Mouse (Mus musculus): ENCODE measurements around the gene Msh5. TPM values are rescaled to one million over a fixed set of nuclear protein-coding genes. Genes with fewer than 3 reads are reported as not detected.

Gene Msh5
- total and polyA plus RNA-seq, 3 experiments = 26.3 to 29.0 TPM; not detected in 1

GRCm38 (mm10) chr17:35004075-35004717 is 42.3 kb downstream of the Msh5 start (continued):
- TF ChIP-seq POLR2A (IDR thresholded peaks at IDR 0.05; ENCODE audit: control insufficient read depth in 1 of 2, insufficient read depth in 1 of 2, low read depth in 1 of 2, low read length in 2 of 2, poor library complexity in 1 of 2) = no peak

GRCm38 (mm10) chr17:35003022-35003838 is 43.3 kb downstream of the Msh5 start:
- Histone ChIP-seq H3K9me3 (replicated peaks; ENCODE audit: insufficient read depth, low read length) (no peaks in the 10 kb centered on the region), H3K27ac (ENCODE audit: control insufficient read depth, low read depth, low read length) (peak overlapping the region; percentile 99), H3K79me2 (ENCODE audit: control insufficient read depth, insufficient read depth, low read length, poor library complexity) (peaks cover 68% of the 10 kb centered on the region), H3K4me1 (ENCODE audit: control insufficient read depth in 1 of 2, insufficient read depth in 2 of 2, low read length in 2 of 2) (peaks cover 0 to 13% of the 10 kb centered on the region in 2 experiments; a peak in 2 of 4 replicates), H3K36me3 (ENCODE audit: control insufficient read depth in 1 of 2, insufficient read depth in 2 of 2, low read length in 2 of 2) (peaks cover 0 to 7% of the 10 kb centered on the region in 2 experiments; a peak in 3 of 4 replicates), H3K27me3 (ENCODE audit: control insufficient read depth in 1 of 2, insufficient read depth in 2 of 2, low read length in 2 of 2) (no peaks in the 10 kb centered on the region), H3K9ac (ENCODE audit: control insufficient read depth, low read depth, low read length, poor library complexity, severe bottlenecking) (peak overlapping the region; percentile 100), H3K4me3 (ENCODE audit: control insufficient read depth in 1 of 2, insufficient read depth in 1 of 2, low read depth in 2 of 2, low read length in 2 of 2) (peak overlapping the region; percentile 64 to 89)
- no peak for TF ChIP-seq GABPA (IDR thresholded peaks at IDR 0.05; ENCODE audit: low read depth, low read length)
- no peak for TF ChIP-seq POLR2AphosphoS2 (IDR thresholded peaks at IDR 0.05; ENCODE audit: low read length)
- no peak for TF ChIP-seq MAFK (IDR thresholded peaks at IDR 0.05; ENCODE audit: borderline replicate concordance, low read depth, low read length)
- no peak for TF ChIP-seq CTCF (IDR thresholded peaks at IDR 0.05 in 2 of 3, conservative IDR thresholded peaks at IDR 0.05 in 1 of 3; ENCODE audit: control insufficient read depth in 1 of 3, insufficient read depth in 1 of 3, low read depth in 2 of 3, low read length in 3 of 3, poor library complexity in 1 of 3, severe bottlenecking in 1 of 3)
- TF ChIP-seq CHD1 (IDR thresholded peaks at IDR 0.05; ENCODE audit: low read depth, low read length) = 0 out of 2 replicates have a peak, but pooled peaks have one; percentile 74
- no peak for TF ChIP-seq ZNF384 (IDR thresholded peaks at IDR 0.05; ENCODE audit: low read depth, low read length)
- peak; percentile 37 for DNase-seq (ENCODE audit: low read depth, low spot score)

GRCm38 (mm10) chr17:35002153-35002865 is 44.2 kb downstream of the Msh5 start:
- peak; percentile 78 for DNase-seq (ENCODE audit: low read depth, low spot score)
- no peaks in the 10 kb centered on the region for H3K27me3 ChIP-seq (ENCODE audit: control insufficient read depth in 1 of 2, insufficient read depth in 2 of 2, low read length in 2 of 2)

More at GRCm38 (mm10) chr17:35002153-35002865, 44.2 kb downstream of the Msh5 start:
- Histone ChIP-seq H3K79me2 (ENCODE audit: control insufficient read depth, insufficient read depth, low read length, poor library complexity) (peaks cover 74% of the 10 kb centered on the region), H3K9me3 (replicated peaks; ENCODE audit: insufficient read depth, low read length) (no peaks in the 10 kb centered on the region), H3K4me3 (ENCODE audit: control insufficient read depth in 1 of 2, insufficient read depth in 1 of 2, low read depth in 2 of 2, low read length in 2 of 2) (peak overlapping the region; percentile 64 to 89), H3K4me1 (ENCODE audit: control insufficient read depth in 1 of 2, insufficient read depth in 2 of 2, low read length in 2 of 2) (peaks cover 0 to 10% of the 10 kb centered on the region in 2 experiments; a peak in 2 of 4 replicates), H3K27ac (ENCODE audit: control insufficient read depth, low read depth, low read length) (peak overlapping the region; percentile 99), H3K36me3 (ENCODE audit: control insufficient read depth in 1 of 2, insufficient read depth in 2 of 2, low read length in 2 of 2) (peaks cover 0 to 7% of the 10 kb centered on the region in 2 experiments; a peak in 3 of 4 replicates), H3K9ac (ENCODE audit: control insufficient read depth, low read depth, low read length, poor library complexity, severe bottlenecking) (peak overlapping the region; percentile 100)
- TF ChIP-seq TBP (IDR thresholded peaks at IDR 0.05; ENCODE audit: low read depth, low read length) (peak; percentile 92), TAL1 (IDR thresholded peaks at IDR 0.05; ENCODE audit: low read length) (peak; percentile 21; the same call in 1 of the 2 replicates), MXI1 (IDR thresholded peaks at IDR 0.05; ENCODE audit: low read depth, low read length) (peak; percentile 61), CHD1 (IDR thresholded peaks at IDR 0.05; ENCODE audit: low read depth, low read length) (peak; percentile 70), MAFK (IDR thresholded peaks at IDR 0.05; ENCODE audit: borderline replicate concordance, low read depth, low read length) (no peak), ZKSCAN1 (IDR thresholded peaks at IDR 0.05; ENCODE audit: low read depth, low read length) (no peak), POLR2AphosphoS5 (IDR thresholded peaks at IDR 0.05; ENCODE audit: borderline replicate concordance, low read depth, low read length) (peak; percentile 69; the same call in 1 of the 2 replicates), MYC (IDR thresholded peaks at IDR 0.05; ENCODE audit: low read depth, low read length) (peak; percentile 40; the same call in 1 of the 2 replicates), POLR2A (IDR thresholded peaks at IDR 0.05; ENCODE audit: control insufficient read depth in 1 of 2, insufficient read depth in 1 of 2, low read depth in 1 of 2, low read length in 2 of 2, poor library complexity in 1 of 2) (peak; percentile 49 to 82; a peak in 3 of 4 replicates), EP300 (IDR thresholded peaks at IDR 0.05; ENCODE audit: low read depth in 1 of 2, low read length in 2 of 2) (peak in 1 of 2 experiments; percentile 47; a peak in 2 of 4 replicates), ETS1 (IDR thresholded peaks at IDR 0.05; ENCODE audit: low read depth, low read length) (no peak), RCOR1 (IDR thresholded peaks at IDR 0.05; ENCODE audit: low read depth, low read length) (no peak), USF1 (IDR thresholded peaks at IDR 0.05; ENCODE audit: low read depth, low read length) (no peak), MYB (IDR thresholded peaks at IDR 0.05; ENCODE audit: low read depth, low read length) (0 out of 2 replicates have a peak, but pooled peaks have one; percentile 46), TCF12 (IDR thresholded peaks at IDR 0.05; ENCODE audit: low read depth, low read length) (no peak), ZMIZ1 (IDR thresholded peaks at IDR 0.05; ENCODE audit: low read depth, low read length) (peak; percentile 56; the same call in 1 of the 2 replicates), USF2 (IDR thresholded peaks at IDR 0.05; ENCODE audit: borderline replicate concordance in 1 of 2, insufficient read depth in 1 of 2, low read depth in 1 of 2, low read length in 2 of 2) (no peak), NELFE (IDR thresholded peaks at IDR 0.05; ENCODE audit: low read depth, low read length) (peak; percentile 78)

All from MEL (cell line).